Mouse (Mus musculus) kidney, adult 2 months (tissue): ENCODE results near the gene Amdhd1. TPM values are rescaled to one million over a fixed set of nuclear protein-coding genes. Genes with fewer than 3 reads are reported as not detected.
A peak's percentile ranks its signal among the peaks of the same experiment; 100 is the strongest.

Experiments used
- DNase-seq: peaks from one replicate; pipeline ENCODE4 v3.0.0; 2021
- H3K27ac ChIP-seq: fragments of 200-500 bp; 2 replicates; pipeline ENCODE4 v1.5.1; 2012; ENCODE audit warnings: low read depth, low read length, control low read depth, inconsistent platforms; ENCODE audit not compliant: insufficient read depth
- H3K27me3 ChIP-seq: fragments of 200-500 bp; replicated peaks from 2 replicates; pipeline ENCODE4 v1.6.1; 2012; ENCODE audit warnings: mild to moderate bottlenecking, moderate library complexity, low read length, inconsistent platforms; ENCODE audit not compliant: control insufficient read depth, insufficient read depth
- H3K36me3 ChIP-seq: fragments of 200-500 bp; 2 replicates; pipeline ENCODE4 v1.6.1; 2012; ENCODE audit warnings: mild to moderate bottlenecking, moderate library complexity, low read length, inconsistent platforms; ENCODE audit not compliant: control insufficient read depth, insufficient read depth
- H3K4me1 ChIP-seq: fragments of 200-500 bp; 2 replicates; pipeline ENCODE4 v1.6.1; 2011; ENCODE audit warnings: low read length; ENCODE audit not compliant: control insufficient read depth, insufficient read depth
- H3K4me3 ChIP-seq: fragments of 200-500 bp; 2 replicates; pipeline ENCODE4 v1.5.1; 2011; ENCODE audit warnings: mild to moderate bottlenecking, low read depth, low read length, control low read depth; ENCODE audit not compliant: insufficient read depth
- CTCF ChIP-seq: fragments of 200-500 bp; conservative IDR thresholded peaks from 2 replicates; pipeline ENCODE4 v1.5.1; 2011; ENCODE audit warnings: low read depth, mild to moderate bottlenecking, control low read depth, low read length, moderate library complexity, mixed read lengths; ENCODE audit not compliant: insufficient read depth, insufficient read length
- POLR2A ChIP-seq: fragments of 200-500 bp; IDR thresholded peaks from one replicate; pipeline ENCODE4 v1.6.1; 2011; ENCODE audit warnings: low read depth, low read length, control low read depth
- WGBS: fragments of 180-500 bp; shearing (Covaris S2); methylation state at CpG from one replicate; pipeline ENCODE4 v1.1.7; 2018; 5-methylcytosine and 5-hydroxymethylcytosine counted together
- polyA plus RNA-seq: library from polyadenylated mRNA; depleted of rRNA; stranded (reverse); fragments of >200 nt; gene quantifications from 2 replicates; pipeline ENCODE4 v1.2.3, GENCODE M21; 2012; rRNA removed

Amdhd1 gene
- polyA plus RNA-seq, 1 experiment = 3.1 TPM

DNA sequence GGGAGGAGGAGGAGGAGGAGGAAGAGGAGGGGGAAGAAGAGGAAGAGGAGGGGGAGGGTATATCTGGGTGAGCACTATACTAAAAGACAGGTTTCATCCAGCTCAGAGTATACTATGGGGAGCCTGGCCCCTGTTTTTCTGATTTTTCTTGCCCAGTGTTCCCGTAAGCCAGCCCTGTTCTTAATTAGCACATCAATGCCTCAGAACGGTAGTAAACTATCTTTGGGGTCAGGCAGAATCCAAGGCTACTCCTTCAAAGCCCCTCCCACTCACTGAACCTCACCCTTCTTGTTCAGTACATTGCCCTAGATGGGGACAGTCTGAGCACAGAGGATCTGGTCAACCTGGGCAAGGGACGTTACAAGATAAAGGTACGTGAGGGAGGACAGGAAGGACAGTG is 49.4 kb downstream of the Amdhd1 start:
- TF ChIP-seq CTCF = no peak
- no peak for TF ChIP-seq POLR2A
- H3K4me1 ChIP-seq = no peaks in the 10 kb centered on the region
- H3K36me3 ChIP-seq = no peaks in the 10 kb centered on the region
- H3K4me3 ChIP-seq = no peak overlapping the region
- DNase-seq = no peak
- H3K27ac ChIP-seq = no peak overlapping the region
- WGBS = 60% methylated on average over 4 of the region's 4 CpGs
- H3K27me3 ChIP-seq = no peaks in the 10 kb centered on the region

DNA sequence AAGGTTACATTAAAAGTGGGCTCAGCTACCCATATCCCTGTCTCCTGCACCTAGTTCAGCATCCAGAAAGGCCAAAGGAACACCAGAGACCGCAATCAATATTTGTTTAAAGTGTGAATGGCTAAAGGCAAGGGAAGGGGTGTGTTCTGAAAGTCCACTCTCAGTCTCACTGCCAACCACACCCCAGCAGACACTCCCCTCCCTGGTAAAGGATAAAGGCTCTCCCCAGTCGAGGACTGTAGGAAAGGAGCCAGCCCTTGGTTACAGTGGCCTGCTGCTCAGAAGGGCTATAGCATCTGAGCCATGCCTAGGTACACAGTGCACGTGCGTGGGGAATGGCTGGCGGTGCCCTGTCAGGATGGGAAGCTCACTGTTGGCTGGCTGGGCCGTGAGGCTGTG is 51.0 kb downstream of the Amdhd1 start:
- no peak for TF ChIP-seq POLR2A
- no peak for TF ChIP-seq CTCF
- no peak overlapping the region for H3K27ac ChIP-seq
- no peak for DNase-seq
- WGBS = 83% methylated on average over 6 of the region's 6 CpGs
- no peaks in the 10 kb centered on the region for H3K27me3 ChIP-seq
- H3K36me3 ChIP-seq = no peaks in the 10 kb centered on the region
- no peak overlapping the region for H3K4me3 ChIP-seq
- H3K4me1 ChIP-seq = no peaks in the 10 kb centered on the region

DNA sequence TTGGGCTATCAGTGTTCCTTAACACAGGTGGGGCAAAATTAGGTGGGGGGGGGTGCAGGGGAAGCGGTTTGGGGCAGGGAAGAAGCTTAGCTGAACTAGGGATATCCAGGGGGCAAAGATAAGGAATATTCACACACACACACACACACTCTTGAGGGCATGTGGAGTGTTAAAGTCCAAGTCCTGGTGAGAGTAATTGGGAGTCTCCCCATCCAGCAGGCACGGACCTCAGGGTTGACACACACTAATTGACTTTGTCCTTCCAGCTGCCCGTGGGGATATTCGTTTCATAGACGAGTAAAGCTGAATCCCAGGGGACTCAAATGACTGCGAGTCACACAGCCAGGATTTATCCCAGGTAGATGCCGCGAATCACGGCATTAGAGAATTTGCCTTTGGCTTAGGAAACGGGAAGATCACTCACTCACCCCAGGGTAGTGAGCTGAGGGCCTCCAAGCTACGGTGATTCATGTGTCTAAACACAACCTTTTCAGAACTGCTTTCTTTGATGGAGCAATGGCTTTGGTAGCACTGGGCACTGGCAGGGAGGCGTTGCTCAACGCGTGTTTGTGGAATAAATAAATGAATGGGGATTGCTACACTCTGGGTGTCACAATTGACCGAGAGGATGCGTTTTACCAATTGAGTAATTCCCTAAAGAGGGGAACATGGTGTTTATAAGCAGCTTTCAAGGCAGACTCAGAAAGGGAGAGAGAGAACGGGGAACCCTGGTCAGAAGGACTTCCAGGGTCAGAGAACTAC is 51.6 kb downstream of the Amdhd1 start, which contains the start of gene Hal:
Hal (plus strand) TSS at position 703 of the 762 bp plus-strand sequence.
- Histone ChIP-seq H3K27me3 (no peaks in the 10 kb centered on the region), H3K4me3 (no peak within 1 kb of the TSS), H3K36me3 (no peaks in the 10 kb centered on the region), H3K4me1 (no peaks in the 10 kb centered on the region), H3K27ac (no peak within 1 kb of the TSS)
- no peak for DNase-seq
- no peak for TF ChIP-seq CTCF
- TF ChIP-seq POLR2A = no peak
- 63% methylated on average over 17 of the region's 17 CpGs for WGBS

DNA sequence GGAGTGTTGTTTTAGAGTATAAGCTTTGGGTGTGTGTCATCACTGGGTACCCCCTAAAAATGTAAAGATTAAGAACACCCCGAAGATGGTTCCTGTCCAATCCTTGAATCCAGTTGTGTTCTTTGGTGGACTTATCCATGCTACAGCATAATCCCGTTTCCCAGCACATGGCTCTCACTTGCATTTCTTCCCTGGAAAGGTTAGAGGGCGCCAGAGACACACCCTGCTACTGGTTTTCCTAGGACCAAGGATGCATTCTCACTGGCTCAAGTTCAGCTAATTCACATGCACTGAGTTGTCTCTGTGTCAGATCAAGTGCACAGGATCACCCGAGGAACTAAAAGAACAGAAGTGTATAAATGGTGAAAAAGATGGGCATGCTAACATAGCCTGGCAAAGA is 53.2 kb downstream of the Amdhd1 start:
- TF ChIP-seq CTCF (peak; percentile 81), POLR2A (no peak)
- peak; percentile 44 for DNase-seq
- Histone ChIP-seq H3K4me1 (no peaks in the 10 kb centered on the region), H3K27ac (no peak overlapping the region), H3K27me3 (no peaks in the 10 kb centered on the region), H3K36me3 (no peaks in the 10 kb centered on the region), H3K4me3 (no peak overlapping the region)
- 24% methylated on average over 4 of the region's 4 CpGs for WGBS

DNA sequence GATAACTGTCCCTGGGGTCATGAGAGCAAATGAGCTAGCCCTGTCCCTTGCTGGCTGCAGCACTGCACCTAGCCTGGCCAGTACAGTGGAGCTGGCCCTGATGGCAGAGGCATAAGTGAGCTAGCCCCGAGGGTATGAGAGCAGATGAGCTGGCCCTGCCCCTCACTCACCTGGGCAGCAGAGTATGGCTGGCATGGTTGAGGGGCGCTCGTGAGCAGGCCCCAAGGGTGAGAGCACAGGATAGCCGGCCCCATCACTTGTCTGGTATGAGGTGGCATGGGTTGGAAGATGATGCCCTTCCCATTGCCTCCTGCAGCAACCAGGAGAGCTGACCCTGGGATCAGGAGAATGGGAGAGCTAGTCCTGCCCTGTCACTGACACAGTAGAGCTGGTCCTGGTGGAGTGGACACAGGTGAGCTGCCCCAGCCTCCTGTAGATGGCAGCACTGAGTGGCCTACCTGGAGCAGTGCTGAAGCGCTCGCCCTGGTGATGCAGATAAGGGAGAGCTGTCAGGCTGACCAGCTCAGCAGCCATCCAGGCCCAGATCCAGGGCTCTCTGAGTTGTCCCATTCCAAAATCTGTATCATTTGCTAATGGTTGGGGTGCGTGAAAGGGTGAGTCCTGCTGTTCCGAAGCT is 54.7 kb downstream of the Amdhd1 start:
- WGBS = 84% methylated on average over 8 of the region's 8 CpGs
- peaks cover 3% of the 10 kb centered on the region; the same call in 1 of the 2 replicates for H3K36me3 ChIP-seq
- H3K4me1 ChIP-seq = no peaks in the 10 kb centered on the region
- peak; percentile 56 for DNase-seq
- H3K27ac ChIP-seq = no peak overlapping the region
- no peaks in the 10 kb centered on the region for H3K27me3 ChIP-seq
- H3K4me3 ChIP-seq = no peak overlapping the region
- TF ChIP-seq POLR2A = no peak
- TF ChIP-seq CTCF = peak; percentile 82

DNA sequence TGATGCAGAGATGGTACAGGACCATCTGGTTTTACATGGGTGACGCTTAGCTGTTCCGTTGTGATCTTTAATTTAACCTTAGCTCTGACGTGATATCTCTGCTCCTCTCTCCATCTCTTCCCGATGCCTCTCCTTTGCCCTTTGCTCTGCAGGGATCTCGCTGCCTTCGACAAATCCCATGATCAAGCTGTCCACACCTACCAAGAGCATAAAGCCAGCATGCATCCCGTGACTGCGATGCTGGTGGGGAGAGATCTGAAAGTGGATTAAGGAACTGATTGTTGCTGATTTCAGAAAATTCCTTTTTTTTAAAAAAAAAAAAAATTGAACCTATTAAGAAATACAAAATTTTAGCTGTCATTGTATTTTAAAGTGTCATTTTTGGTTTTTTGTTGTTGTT is 55.3 kb downstream of the Amdhd1 start:
- peaks cover 5% of the 10 kb centered on the region; the same call in 1 of the 2 replicates for H3K36me3 ChIP-seq

More for the DNA sequence above, 55.3 kb downstream of the Amdhd1 start:
- no peak overlapping the region for H3K4me3 ChIP-seq
- no peaks in the 10 kb centered on the region for H3K4me1 ChIP-seq
- H3K27ac ChIP-seq = no peak overlapping the region
- no peak for DNase-seq
- WGBS = 89% methylated on average over 8 of the region's 8 CpGs
- H3K27me3 ChIP-seq = no peaks in the 10 kb centered on the region
- no peak for TF ChIP-seq POLR2A
- TF ChIP-seq CTCF = no peak

Other genes starting within 250 kb of the Amdhd1 start
- gene Elk3, start 228.9 kb downstream of the Amdhd1 start, polyA plus RNA-seq = 27.5 and 28.1 TPM in 2 replicates
- 42.9 and 53.9 TPM in 2 replicates for gene Lta4h, start 86.6 kb downstream of the Amdhd1 start, polyA plus RNA-seq
- 0.22 and 0.26 TPM in 2 replicates for gene Hal, start 51.3 kb downstream of the Amdhd1 start, polyA plus RNA-seq
- gene Ccdc38, start 599 bp upstream of the Amdhd1 start, polyA plus RNA-seq = 0.03 TPM in 1 of 2 replicates, not detected in the other
- 30.8 and 32.7 TPM in 2 replicates for gene Snrpf, start 49.7 kb upstream of the Amdhd1 start, polyA plus RNA-seq
- gene Ntn4, start 100.6 kb upstream of the Amdhd1 start, polyA plus RNA-seq = 35.1 and 36.1 TPM in 2 replicates